Mouse (Mus musculus) midbrain, postnatal 0 days (tissue): ENCODE data around the gene Zbtb16. TPM values are rescaled to one million over a fixed set of nuclear protein-coding genes. Genes with fewer than 3 reads are reported as not detected.

Experiments
- ATAC-seq: fragments of 200-750 bp; cut with Nextera tagmentation; 2 replicates; pipeline ENCODE4 v1.8.0; 2017; ENCODE audit warnings: moderate number of reproducible peaks, mild to moderate bottlenecking, moderate TSS enrichment, moderate library complexity; ENCODE audit not compliant: low FRiP score
- DNase-seq: peaks from one replicate; pipeline ENCODE4 v3.0.0-alpha.2; 2015; ENCODE audit warnings: low spot score
- H3K27ac ChIP-seq: fragments of 300-500 bp; sonication (generic); 2 replicates; pipeline ENCODE4 v1.5.1; 2014; ENCODE audit warnings: low read depth, mild to moderate bottlenecking, low read length, mixed read lengths
- H3K27me3 ChIP-seq: fragments of 300-500 bp; sonication (generic); 2 replicates; pipeline ENCODE4 v1.6.1; 2014; ENCODE audit warnings: low read length, control low read depth, mixed read lengths; ENCODE audit not compliant: insufficient read depth
- H3K36me3 ChIP-seq: fragments of 300-500 bp; sonication (generic); 2 replicates; pipeline ENCODE4 v1.6.1; 2014; ENCODE audit warnings: low read length, control low read depth, mixed read lengths; ENCODE audit not compliant: insufficient read depth
- H3K4me1 ChIP-seq: fragments of 300-500 bp; sonication (generic); 2 replicates; pipeline ENCODE4 v1.6.1; 2014; ENCODE audit warnings: mild to moderate bottlenecking, control low read depth, antibody characterized with exemption, low read length, mixed read lengths; ENCODE audit not compliant: insufficient read depth
- H3K4me2 ChIP-seq: fragments of 300-500 bp; sonication (generic); 2 replicates; pipeline ENCODE4 v1.6.1; 2014; ENCODE audit warnings: low read depth, mild to moderate bottlenecking, low read length, mixed read lengths; ENCODE audit not compliant: poor library complexity, severe bottlenecking
- H3K4me3 ChIP-seq: fragments of 300-500 bp; sonication (generic); 2 replicates; pipeline ENCODE4 v1.5.1; 2014; ENCODE audit warnings: low read depth, mild to moderate bottlenecking, low read length, moderate library complexity
- H3K9ac ChIP-seq: fragments of 300-500 bp; sonication (generic); replicated peaks from 2 replicates; pipeline ENCODE4 v1.6.1; 2014; ENCODE audit warnings: mild to moderate bottlenecking, low read length, moderate library complexity, mixed read lengths; ENCODE audit not compliant: poor library complexity, severe bottlenecking
- H3K9me3 ChIP-seq: fragments of 300-500 bp; sonication (generic); 2 replicates; pipeline ENCODE4 v1.6.1; 2016; ENCODE audit warnings: low read length, control low read depth
- CTCF ChIP-seq: IDR thresholded peaks from 2 replicates; pipeline ENCODE4 v1.5.1; 2016; ENCODE audit warnings: antibody characterized with exemption, mild to moderate bottlenecking
- WGBS: fragments of 180-500 bp; shearing (Covaris S2); extraction: QIAGEN DNeasy Blood & Tissue Kit; methylation state at CpG from one replicate; pipeline ENCODE4 v1.1.7; 2014; 5-methylcytosine and 5-hydroxymethylcytosine counted together
- polyA plus RNA-seq: library from polyadenylated mRNA; unstranded; fragments of >200 nt; fragmentation: Nextera tagmentation; extraction: Ambion mirVana; gene quantifications from 2 replicates; pipeline ENCODE4 v1.2.1, GENCODE M21; 2015
- total RNA-seq: library from RNA; depleted of rRNA; stranded (reverse); fragments of >200 nt; gene quantifications from 2 replicates; pipeline ENCODE4 v1.2.3, GENCODE M21; 2014

Gene Zbtb16
- total and polyA plus RNA-seq, 2 experiments from 2014 or later = 6.1 to 8.3 TPM

GRCm38 (mm10) chr9:48795740-48796139 lies 40.3 kb downstream of the Zbtb16 start:
- H3K27ac ChIP-seq = no peak overlapping the region
- peak overlapping the region; percentile 12; the same call in 1 of the 2 replicates for H3K4me2 ChIP-seq
- TF ChIP-seq CTCF = no peak
- ATAC-seq (no peak), DNase-seq (no peak)
- H3K4me1 ChIP-seq = no peaks in the 10 kb centered on the region; the same call in 1 of the 2 replicates
- H3K27me3 ChIP-seq = no peaks in the 10 kb centered on the region
- no peak overlapping the region for H3K9ac ChIP-seq
- WGBS = 29% methylated on average over 10 of the region's 10 CpGs
- H3K9me3 ChIP-seq = no peaks in the 10 kb centered on the region
- no peaks in the 10 kb centered on the region for H3K36me3 ChIP-seq
- H3K4me3 ChIP-seq = no peak overlapping the region

DNA sequence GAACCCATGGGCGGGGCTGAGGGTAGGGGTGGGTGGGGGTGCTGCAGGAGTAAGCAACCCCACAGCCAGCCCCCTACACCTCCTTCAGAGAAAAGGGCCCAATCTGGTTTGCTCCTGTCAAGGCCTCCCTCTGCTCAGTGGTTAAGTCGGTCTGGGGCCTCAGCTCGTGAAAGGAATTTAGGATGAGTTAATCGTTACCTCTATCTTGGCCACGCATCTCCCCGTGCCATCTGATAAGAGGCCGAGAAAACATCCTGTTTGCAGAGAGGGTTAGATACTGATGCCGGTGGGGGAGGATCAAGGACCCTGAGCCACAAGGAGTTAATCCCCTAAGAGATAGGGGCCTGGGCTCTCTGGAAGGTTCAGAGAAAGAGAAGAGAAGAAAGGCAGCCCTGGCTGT lies 40.9 kb downstream of the Zbtb16 start:
- Histone ChIP-seq H3K9ac (no peak overlapping the region), H3K36me3 (no peaks in the 10 kb centered on the region), H3K27ac (no peak overlapping the region), H3K27me3 (no peaks in the 10 kb centered on the region), H3K9me3 (no peaks in the 10 kb centered on the region), H3K4me1 (no peaks in the 10 kb centered on the region; the same call in 1 of the 2 replicates), H3K4me3 (no peak overlapping the region), H3K4me2 (no peak overlapping the region)
- no peak for TF ChIP-seq CTCF
- 28% methylated on average over 8 of the region's 8 CpGs for WGBS
- ATAC-seq = no peak
- no peak for DNase-seq

DNA sequence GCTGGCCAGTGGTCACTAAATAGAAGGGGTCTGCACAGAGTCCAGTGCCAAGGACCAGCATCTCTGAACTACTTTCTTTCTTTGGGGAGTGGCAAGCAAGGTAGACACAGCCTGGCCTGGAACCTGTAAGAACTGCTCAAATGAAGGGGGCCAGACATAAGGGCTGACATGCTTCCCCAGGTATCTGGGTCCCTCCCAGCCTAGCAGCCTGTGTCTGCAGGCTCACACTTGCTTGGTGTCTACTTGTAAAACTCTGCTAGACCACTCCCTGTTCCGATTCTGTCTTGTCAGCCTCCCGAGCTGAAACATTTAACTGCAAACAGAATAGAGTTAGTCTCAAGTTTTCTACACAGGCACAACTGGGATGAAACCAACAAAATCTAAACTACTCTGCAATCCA lies 41.6 kb downstream of the Zbtb16 start:
- H3K36me3 ChIP-seq = no peaks in the 10 kb centered on the region
- no peak for TF ChIP-seq CTCF
- no peak overlapping the region for H3K4me2 ChIP-seq
- H3K27me3 ChIP-seq = no peaks in the 10 kb centered on the region
- H3K4me3 ChIP-seq = no peak overlapping the region
- no peak overlapping the region for H3K9ac ChIP-seq
- ATAC-seq (no peak), DNase-seq (no peak)
- H3K9me3 ChIP-seq = no peaks in the 10 kb centered on the region
- no peaks in the 10 kb centered on the region; the same call in 1 of the 2 replicates for H3K4me1 ChIP-seq
- no peak overlapping the region for H3K27ac ChIP-seq
- WGBS = 83% methylated on average over 2 of the region's 2 CpGs

DNA sequence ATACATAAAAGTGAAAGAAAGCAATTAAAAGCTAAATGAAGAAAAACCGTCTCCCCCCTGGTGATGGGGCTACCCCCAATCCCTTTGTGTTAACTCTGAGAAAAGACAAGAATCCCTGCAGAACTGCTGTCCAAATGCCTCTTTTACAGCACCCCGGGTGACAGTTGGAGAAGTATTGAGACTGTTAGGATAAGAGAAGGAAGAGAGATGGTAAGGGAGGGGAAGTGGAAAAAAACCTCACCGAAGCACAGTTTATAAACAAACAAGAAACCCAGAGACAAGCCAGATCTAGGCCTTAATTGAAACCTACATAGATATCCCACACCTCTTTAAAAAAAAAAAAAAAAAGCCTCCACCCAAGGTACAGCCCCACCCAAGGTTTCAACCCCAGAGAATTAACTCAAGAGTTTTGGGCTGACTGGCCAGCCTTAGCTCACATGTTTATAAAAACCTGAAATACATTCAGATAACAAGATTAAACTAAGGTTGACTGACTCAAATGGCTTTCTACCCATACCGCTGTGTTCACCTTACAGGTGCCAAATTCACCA lies 42.3 kb downstream of the Zbtb16 start:
- no peak overlapping the region for H3K4me2 ChIP-seq
- no peak for TF ChIP-seq CTCF
- H3K9me3 ChIP-seq = no peaks in the 10 kb centered on the region
- no peak for ATAC-seq
- H3K27ac ChIP-seq = no peak overlapping the region
- H3K9ac ChIP-seq = no peak overlapping the region
- H3K4me1 ChIP-seq = no peaks in the 10 kb centered on the region; the same call in 1 of the 2 replicates
- 49% methylated on average over 4 of the region's 4 CpGs for WGBS
- no peak for DNase-seq
- no peaks in the 10 kb centered on the region for H3K36me3 ChIP-seq
- no peak overlapping the region for H3K4me3 ChIP-seq
- H3K27me3 ChIP-seq = no peaks in the 10 kb centered on the region

- 67% methylated on average over 10 of the region's 10 CpGs for WGBS
- no peaks in the 10 kb centered on the region for H3K9me3 ChIP-seq
- no peak overlapping the region for H3K27ac ChIP-seq
- H3K4me2 ChIP-seq = no peak overlapping the region
- H3K9ac ChIP-seq = no peak overlapping the region
- no peaks in the 10 kb centered on the region for H3K36me3 ChIP-seq
- no peaks in the 10 kb centered on the region for H3K27me3 ChIP-seq
- H3K4me1 ChIP-seq = no peaks in the 10 kb centered on the region
- TF ChIP-seq CTCF = no peak
- no peak overlapping the region for H3K4me3 ChIP-seq
- ATAC-seq (no peak), DNase-seq (no peak)
Observed at GRCm38 (mm10) chr9:48790575-48790974, 45.4 kb downstream of the Zbtb16 start.

DNA sequence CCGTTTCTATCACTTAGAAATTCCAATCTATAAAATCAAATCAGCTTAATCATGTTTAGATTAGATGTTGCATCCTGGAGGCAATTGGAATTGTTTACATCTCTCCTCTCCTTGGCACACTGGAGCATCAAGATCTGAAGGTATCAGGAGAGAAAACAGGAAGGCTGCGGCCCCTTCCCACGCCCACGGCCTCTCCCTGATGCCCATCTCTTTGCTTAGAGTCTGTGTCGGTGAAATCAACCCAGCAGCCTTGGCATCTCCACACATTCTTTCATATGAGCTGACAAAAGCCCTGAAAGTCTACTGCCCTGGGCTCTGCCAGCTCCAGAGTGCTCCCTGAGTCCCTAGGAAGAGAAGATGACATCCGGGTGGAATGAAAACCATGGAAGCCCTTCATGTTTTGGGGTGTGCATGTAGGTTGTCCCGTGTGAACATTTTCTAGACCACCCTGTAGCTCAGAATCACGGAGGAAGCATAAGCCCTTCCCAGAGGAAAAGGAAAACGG lies 48.1 kb downstream of the Zbtb16 start:
- TF ChIP-seq CTCF = no peak
- Histone ChIP-seq H3K27ac (0 out of 2 replicates have a peak overlapping the region, but pooled peaks have one; percentile 26), H3K9me3 (no peaks in the 10 kb centered on the region), H3K4me3 (no peak overlapping the region), H3K36me3 (no peaks in the 10 kb centered on the region), H3K4me1 (no peaks in the 10 kb centered on the region), H3K27me3 (no peaks in the 10 kb centered on the region), H3K4me2 (no peak overlapping the region), H3K9ac (no peak overlapping the region)
- ATAC-seq = no peak
- DNase-seq = no peak
- WGBS = 68% methylated on average over 9 of the region's 9 CpGs
